Mouse (Mus musculus) bone marrow, adult 2 months (tissue): ENCODE data around the gene Ipo4. TPM values are rescaled to one million over a fixed set of nuclear protein-coding genes. Genes with fewer than 3 reads are reported as not detected.

Experiments
- H3K27ac ChIP-seq: fragments of 200-500 bp; 2 replicates; pipeline ENCODE4 v1.5.1; 2012; ENCODE audit warnings: low read depth, mild to moderate bottlenecking, control low read depth, inconsistent platforms, low read length; ENCODE audit not compliant: control insufficient read depth, poor library complexity, insufficient read depth
- H3K4me1 ChIP-seq: fragments of 200-500 bp; 2 replicates; pipeline ENCODE4 v1.6.1; 2011; ENCODE audit warnings: low read length; ENCODE audit not compliant: control insufficient read depth, insufficient read depth
- H3K4me3 ChIP-seq: fragments of 200-500 bp; replicated peaks from 2 replicates; pipeline ENCODE3; 2011; ENCODE audit warnings: mild to moderate bottlenecking, low read depth, low read length, control low read depth; ENCODE audit not compliant: control insufficient read depth
- CTCF ChIP-seq: fragments of 200-500 bp; IDR thresholded peaks from 2 replicates; pipeline ENCODE4 v1.5.1; 2011; ENCODE audit warnings: low read length, control low read depth; ENCODE audit not compliant: control insufficient read depth, insufficient read depth
- POLR2A ChIP-seq: fragments of 200-500 bp; IDR thresholded peaks from 2 replicates; pipeline ENCODE4 v1.6.1; 2011; ENCODE audit warnings: low read depth, mild to moderate bottlenecking, control low read depth, low read length, borderline replicate concordance; ENCODE audit not compliant: control insufficient read depth
- WGBS: fragments of 180-500 bp; shearing (Covaris S2); methylation state at CpG from one replicate; pipeline ENCODE4 v1.1.7; 2018; 5-methylcytosine and 5-hydroxymethylcytosine counted together
- polyA plus RNA-seq: library from polyadenylated mRNA; stranded (reverse); fragments of >200 nt; gene quantifications from 2 replicates; pipeline ENCODE4 v1.2.4, GENCODE M21; 2011; ENCODE audit warnings: low replicate concordance; ENCODE audit not compliant: missing spikeins, insufficient read depth, insufficient read length

Ipo4 gene
- polyA plus RNA-seq, 1 experiment = 49.5 TPM

- TF ChIP-seq CTCF = no peak
- TF ChIP-seq POLR2A = no peak
- Histone ChIP-seq H3K4me3 (peak within 1 kb of the TSS; percentile 61), H3K4me1 (no peaks in the 10 kb centered on the region; the same call in 1 of the 2 replicates), H3K27ac (peak within 1 kb of the TSS; percentile 20)
- 32% methylated on average over 21 of the region's 21 CpGs for WGBS
Observed at GRCm38 (mm10) chr14:55617822-55618221, 17.9 kb downstream of the Ipo4 start, which contains the start of gene Rec8. Gene Rec8, plus strand, starts transcription at chr14:55618037.

- Histone ChIP-seq H3K4me1 (no peaks in the 10 kb centered on the region; the same call in 1 of the 2 replicates), H3K4me3 (no peak overlapping the region), H3K27ac (no peak overlapping the region)
- WGBS = 74% methylated on average over 2 of the region's 2 CpGs
- TF ChIP-seq CTCF (no peak), POLR2A (no peak)
Observed at GRCm38 (mm10) chr14:55616844-55617243, 18.9 kb downstream of the Ipo4 start.

GRCm38 (mm10) chr14:55615876-55616275 is 19.9 kb downstream of the Ipo4 start:
- WGBS = 81% methylated on average over 2 of the region's 2 CpGs
- Histone ChIP-seq H3K4me3 (no peak overlapping the region), H3K27ac (no peak overlapping the region), H3K4me1 (no peaks in the 10 kb centered on the region; the same call in 1 of the 2 replicates)
- TF ChIP-seq CTCF (no peak), POLR2A (no peak)

GRCm38 (mm10) chr14:55614565-55615178 is 21.1 kb downstream of the Ipo4 start:
- Histone ChIP-seq H3K4me3 (no peak overlapping the region), H3K27ac (no peak overlapping the region), H3K4me1 (no peaks in the 10 kb centered on the region; the same call in 1 of the 2 replicates)
- 64% methylated on average over 7 of the region's 7 CpGs for WGBS
- no peak for TF ChIP-seq CTCF
- TF ChIP-seq POLR2A = no peak

- TF ChIP-seq POLR2A (no peak), CTCF (no peak)
- no peak overlapping the region for H3K27ac ChIP-seq
- H3K4me3 ChIP-seq = no peak overlapping the region
- no peaks in the 10 kb centered on the region; the same call in 1 of the 2 replicates for H3K4me1 ChIP-seq
- 56% methylated on average over 6 of the region's 6 CpGs for WGBS
Observed at GRCm38 (mm10) chr14:55613346-55613745, 22.4 kb downstream of the Ipo4 start.

- TF ChIP-seq CTCF (no peak), POLR2A (no peak)
- Histone ChIP-seq H3K4me3 (no peak overlapping the region), H3K27ac (no peak overlapping the region), H3K4me1 (peaks cover 5% of the 10 kb centered on the region; the same call in 1 of the 2 replicates)
- WGBS = 94% methylated on average over 6 of the region's 6 CpGs
Observed at GRCm38 (mm10) chr14:55608339-55608738, 27.4 kb downstream of the Ipo4 start.

- H3K4me3 ChIP-seq = peak overlapping the region; percentile 46
- 75% methylated on average over 16 of the region's 16 CpGs for WGBS
Observed at GRCm38 (mm10) chr14:55605743-55606459, 29.9 kb downstream of the Ipo4 start.

GRCm38 (mm10) chr14:55604823-55605222 is 30.9 kb downstream of the Ipo4 start:
- Histone ChIP-seq H3K4me1 (peaks cover 7% of the 10 kb centered on the region; the same call in 1 of the 2 replicates), H3K27ac (peak overlapping the region; percentile 95), H3K4me3 (peak overlapping the region; percentile 77)
- WGBS = 45% methylated on average over 11 of the region's 11 CpGs
- no peak for TF ChIP-seq POLR2A
- no peak for TF ChIP-seq CTCF

More at GRCm38 (mm10) chr14:55605743-55606459, 29.9 kb downstream of the Ipo4 start:
- Histone ChIP-seq H3K27ac (no peak overlapping the region), H3K4me1 (peaks cover 7% of the 10 kb centered on the region; the same call in 1 of the 2 replicates)
- TF ChIP-seq POLR2A (no peak), CTCF (no peak)
